Mouse (Mus musculus): Measurements from ENCODE around the gene Manbal. TPM values are rescaled to one million over a fixed set of nuclear protein-coding genes. Genes with fewer than 3 reads are reported as not detected.

Manbal gene
- polyA plus RNA-seq, 1 experiment from 2014 or later, result 20.1 TPM

- H3K4me2 ChIP-seq (ENCODE audit: low read depth, low read length), result no peak overlapping the region
- H3K9ac ChIP-seq (ENCODE audit: low read depth, low read length), result no peak overlapping the region
- no peaks in the 10 kb centered on the region for H3K9me3 ChIP-seq (replicated peaks; ENCODE audit: control insufficient read depth, low read length)
- H3K4me1 ChIP-seq (ENCODE audit: control insufficient read depth, low read depth, low read length), result no peaks in the 10 kb centered on the region
- no peak for ATAC-seq (ENCODE audit: low read depth)
- no peaks in the 10 kb centered on the region for H3K27me3 ChIP-seq (ENCODE audit: control insufficient read depth, insufficient read depth, low read depth, low read length)
- WGBS (ENCODE audit: insufficient replicate concordance), result 57% methylated on average over 5 of the region's 5 CpGs
- H3K36me3 ChIP-seq (ENCODE audit: control insufficient read depth, insufficient read depth), result no peaks in the 10 kb centered on the region
- H3K4me3 ChIP-seq (ENCODE audit: low read depth, low read length), result no peak overlapping the region
- no peak overlapping the region for H3K27ac ChIP-seq (ENCODE audit: low read length)
These were observed 64.5 kb downstream of the Manbal start for GRCm38 (mm10) chr2:157431912-157432311.

- Histone ChIP-seq H3K9ac (ENCODE audit: low read depth, low read length) (no peak overlapping the region), H3K4me1 (ENCODE audit: control insufficient read depth, low read depth, low read length) (no peaks in the 10 kb centered on the region), H3K9me3 (replicated peaks; ENCODE audit: control insufficient read depth, low read length) (no peaks in the 10 kb centered on the region), H3K27me3 (ENCODE audit: control insufficient read depth, insufficient read depth, low read depth, low read length) (no peaks in the 10 kb centered on the region), H3K4me2 (ENCODE audit: low read depth, low read length) (no peak overlapping the region), H3K27ac (ENCODE audit: low read length) (no peak overlapping the region), H3K36me3 (ENCODE audit: control insufficient read depth, insufficient read depth) (no peaks in the 10 kb centered on the region), H3K4me3 (ENCODE audit: low read depth, low read length) (no peak overlapping the region)
- 63% methylated on average over 9 of the region's 9 CpGs for WGBS (ENCODE audit: insufficient replicate concordance)
- no peak for ATAC-seq (ENCODE audit: low read depth)
These were observed 65.1 kb downstream of the Manbal start for GRCm38 (mm10) chr2:157432476-157432875.

GRCm38 (mm10) chr2:157434041-157434440, 66.6 kb downstream of the Manbal start:
- Histone ChIP-seq H3K9ac (ENCODE audit: low read depth, low read length) (no peak overlapping the region), H3K4me2 (ENCODE audit: low read depth, low read length) (no peak overlapping the region), H3K36me3 (ENCODE audit: control insufficient read depth, insufficient read depth) (no peaks in the 10 kb centered on the region), H3K27ac (ENCODE audit: low read length) (no peak overlapping the region), H3K4me3 (ENCODE audit: low read depth, low read length) (no peak overlapping the region), H3K9me3 (replicated peaks; ENCODE audit: control insufficient read depth, low read length) (no peaks in the 10 kb centered on the region), H3K4me1 (ENCODE audit: control insufficient read depth, low read depth, low read length) (no peaks in the 10 kb centered on the region), H3K27me3 (ENCODE audit: control insufficient read depth, insufficient read depth, low read depth, low read length) (no peaks in the 10 kb centered on the region)
- ATAC-seq (ENCODE audit: low read depth), result no peak
- WGBS (ENCODE audit: insufficient replicate concordance), result 53% methylated on average over 9 of the region's 9 CpGs

- Histone ChIP-seq H3K4me3 (ENCODE audit: low read depth, low read length) (no peak overlapping the region), H3K4me1 (ENCODE audit: control insufficient read depth, low read depth, low read length) (no peaks in the 10 kb centered on the region)
These were observed 67.1 kb downstream of the Manbal start for GRCm38 (mm10) chr2:157434497-157434896.

GRCm38 (mm10) chr2:157436496-157436895, 69.1 kb downstream of the Manbal start:
- WGBS (ENCODE audit: insufficient replicate concordance), result 66% methylated on average over 11 of the region's 11 CpGs
- Histone ChIP-seq H3K4me2 (ENCODE audit: low read depth, low read length) (no peak overlapping the region), H3K36me3 (ENCODE audit: control insufficient read depth, insufficient read depth) (no peaks in the 10 kb centered on the region), H3K9me3 (replicated peaks; ENCODE audit: control insufficient read depth, low read length) (peaks cover 4% of the 10 kb centered on the region; the same call in 1 of the 2 replicates), H3K4me3 (ENCODE audit: low read depth, low read length) (no peak overlapping the region), H3K4me1 (ENCODE audit: control insufficient read depth, low read depth, low read length) (no peaks in the 10 kb centered on the region), H3K9ac (ENCODE audit: low read depth, low read length) (no peak overlapping the region), H3K27ac (ENCODE audit: low read length) (no peak overlapping the region), H3K27me3 (ENCODE audit: control insufficient read depth, insufficient read depth, low read depth, low read length) (no peaks in the 10 kb centered on the region)
- no peak for ATAC-seq (ENCODE audit: low read depth)

More at GRCm38 (mm10) chr2:157434497-157434896, 67.1 kb downstream of the Manbal start:
- H3K36me3 ChIP-seq (ENCODE audit: control insufficient read depth, insufficient read depth), result no peaks in the 10 kb centered on the region
- H3K27ac ChIP-seq (ENCODE audit: low read length), result no peak overlapping the region
- no peaks in the 10 kb centered on the region for H3K9me3 ChIP-seq (replicated peaks; ENCODE audit: control insufficient read depth, low read length)
- no peaks in the 10 kb centered on the region for H3K27me3 ChIP-seq (ENCODE audit: control insufficient read depth, insufficient read depth, low read depth, low read length)
- H3K9ac ChIP-seq (ENCODE audit: low read depth, low read length), result no peak overlapping the region
- H3K4me2 ChIP-seq (ENCODE audit: low read depth, low read length), result no peak overlapping the region
- WGBS (ENCODE audit: insufficient replicate concordance), result 55% methylated on average over 6 of the region's 6 CpGs
- ATAC-seq (ENCODE audit: low read depth), result no peak

GRCm38 (mm10) chr2:157437123-157437522, 69.7 kb downstream of the Manbal start:
- no peak overlapping the region for H3K9ac ChIP-seq (ENCODE audit: low read depth, low read length)
- WGBS (ENCODE audit: insufficient replicate concordance), result 69% methylated on average over 3 of the region's 3 CpGs

GRCm38 (mm10) chr2:157441363-157441762, 74.0 kb downstream of the Manbal start:
- no peak overlapping the region for H3K4me2 ChIP-seq (ENCODE audit: low read depth, low read length)
- H3K9ac ChIP-seq (ENCODE audit: low read depth, low read length), result no peak overlapping the region
- H3K36me3 ChIP-seq (ENCODE audit: control insufficient read depth, insufficient read depth), result no peaks in the 10 kb centered on the region
- 59% methylated on average over 1 of the region's 1 CpGs for WGBS (ENCODE audit: insufficient replicate concordance)
- no peaks in the 10 kb centered on the region for H3K27me3 ChIP-seq (ENCODE audit: control insufficient read depth, insufficient read depth, low read depth, low read length)
- H3K4me1 ChIP-seq (ENCODE audit: control insufficient read depth, low read depth, low read length), result no peaks in the 10 kb centered on the region
- peaks cover 5% of the 10 kb centered on the region; the same call in 1 of the 2 replicates for H3K9me3 ChIP-seq (replicated peaks; ENCODE audit: control insufficient read depth, low read length)
- H3K4me3 ChIP-seq (ENCODE audit: low read depth, low read length), result no peak overlapping the region
- H3K27ac ChIP-seq (ENCODE audit: low read length), result no peak overlapping the region
- ATAC-seq (ENCODE audit: low read depth), result no peak

More at GRCm38 (mm10) chr2:157437123-157437522, 69.7 kb downstream of the Manbal start:
- ATAC-seq (ENCODE audit: low read depth), result no peak
- H3K27me3 ChIP-seq (ENCODE audit: control insufficient read depth, insufficient read depth, low read depth, low read length), result no peaks in the 10 kb centered on the region
- H3K9me3 ChIP-seq (replicated peaks; ENCODE audit: control insufficient read depth, low read length), result peaks cover 5% of the 10 kb centered on the region; the same call in 1 of the 2 replicates
- H3K36me3 ChIP-seq (ENCODE audit: control insufficient read depth, insufficient read depth), result no peaks in the 10 kb centered on the region
- no peak overlapping the region for H3K4me2 ChIP-seq (ENCODE audit: low read depth, low read length)
- H3K4me3 ChIP-seq (ENCODE audit: low read depth, low read length), result no peak overlapping the region
- no peak overlapping the region for H3K27ac ChIP-seq (ENCODE audit: low read length)
- no peaks in the 10 kb centered on the region for H3K4me1 ChIP-seq (ENCODE audit: control insufficient read depth, low read depth, low read length)

Other genes with a start within 250 kb of the Manbal start
- gene Samhd1, start 232.3 kb upstream of the Manbal start, polyA plus RNA-seq (2015; fragmentation: Nextera tagmentation; extraction: Ambion mirVana), result 14.9 and 16.3 TPM in 2 replicates
- gene Rbl1, start 163.1 kb upstream of the Manbal start, polyA plus RNA-seq (2015; fragmentation: Nextera tagmentation; extraction: Ambion mirVana), result 17.0 and 18.2 TPM in 2 replicates
- gene Rpn2, start 88.6 kb upstream of the Manbal start, polyA plus RNA-seq (2015; fragmentation: Nextera tagmentation; extraction: Ambion mirVana), result 165 and 168 TPM in 2 replicates
- gene Mroh8, start 88.0 kb upstream of the Manbal start, polyA plus RNA-seq (2015; fragmentation: Nextera tagmentation; extraction: Ambion mirVana), result 0.21 and 0.25 TPM in 2 replicates
- gene Ghrh, start 20.1 kb upstream of the Manbal start, polyA plus RNA-seq (2015; fragmentation: Nextera tagmentation; extraction: Ambion mirVana), result not detected in 2 replicates
- 1.2 and 1.5 TPM in 2 replicates for gene Src, start 50.9 kb downstream of the Manbal start, polyA plus RNA-seq (2015; fragmentation: Nextera tagmentation; extraction: Ambion mirVana)
- gene Nnat, start 192.5 kb downstream of the Manbal start, polyA plus RNA-seq (2015; fragmentation: Nextera tagmentation; extraction: Ambion mirVana), result 12.3 and 14.3 TPM in 2 replicates
- gene Blcap, start 203.7 kb downstream of the Manbal start, polyA plus RNA-seq (2015; fragmentation: Nextera tagmentation; extraction: Ambion mirVana), result 8.4 and 8.5 TPM in 2 replicates